Mouse (Mus musculus) adipose tissue, adult 10 weeks (tissue): ENCODE results near the gene Ccdc148. TPM values are rescaled to one million over a fixed set of nuclear protein-coding genes. Genes with fewer than 3 reads are reported as not detected.

Source experiments
- polyA plus RNA-seq: library from polyadenylated mRNA; stranded (reverse); fragments of 350-450 nt; fragmentation: Illumina TruSeq; extraction: RNeasy Lipid Tissue Mini Kit (QIAGEN cat#74804); gene quantifications from one replicate; pipeline ENCODE4 v1.2.3, GENCODE M21; 2014; ENCODE audit warnings: low read depth, low replicate concordance

Gene Ccdc148
- 1.8 TPM for polyA plus RNA-seq

DNA sequence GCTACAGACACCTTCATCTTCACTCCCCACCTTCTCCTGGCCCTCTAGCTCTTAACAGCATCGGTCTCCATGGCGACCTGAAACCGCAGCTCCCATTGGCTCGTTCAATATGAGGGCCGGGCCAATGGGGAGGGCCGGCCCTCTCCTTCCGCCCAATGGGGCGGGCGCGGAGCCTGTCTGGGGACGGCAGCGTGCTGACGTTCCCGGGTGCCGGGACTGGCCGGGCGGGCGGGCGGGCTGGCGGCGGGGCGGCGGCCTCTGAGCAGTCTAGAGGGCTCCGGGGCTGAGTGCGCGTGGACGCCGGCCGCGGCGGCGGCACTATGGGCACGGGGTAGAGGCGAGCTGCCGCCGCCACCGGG, at the start of gene Ccdc148, which contains the start of gene Pkp4:
Gene Ccdc148 (minus strand): TSS at position 79 of the 359 bp plus-strand sequence.
Gene Pkp4 (plus strand): TSS at position 246 of the 359 bp plus-strand sequence.

DNA sequence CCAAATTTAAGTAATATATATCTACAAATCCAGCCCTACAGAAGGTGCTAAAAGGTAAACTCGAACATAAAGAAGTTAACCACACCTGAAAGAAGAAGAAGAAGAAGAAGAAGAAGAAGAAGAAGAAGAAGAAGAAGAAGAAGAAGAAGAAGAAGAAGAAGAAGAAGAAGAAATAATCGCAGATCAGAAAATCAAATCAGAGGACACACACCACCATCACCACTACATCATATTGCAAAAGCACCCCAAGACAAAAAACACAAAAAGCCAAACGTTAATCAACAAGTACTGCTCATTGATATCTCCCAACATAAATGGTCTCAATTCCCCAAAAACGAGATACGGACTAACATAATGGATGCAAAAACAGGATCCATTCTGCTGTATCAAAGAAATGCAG, 301.3 kb downstream of the Ccdc148 start, which contains the start of gene Gm11099:
Gene Gm11099 (plus strand): TSS at position 301 of the 400 bp plus-strand sequence.

Other genes starting within 250 kb of the Ccdc148 start
- 58.5 TPM for gene Pkp4, start 167 bp upstream of the Ccdc148 start, polyA plus RNA-seq